Mouse (Mus musculus) heart, postnatal 10 days (tissue): Measurements from ENCODE around the gene Aqp8. TPM values are rescaled to one million over a fixed set of nuclear protein-coding genes. Genes with fewer than 3 reads are reported as not detected.

Experiments used
- DNase-seq, 2 experiments: peaks; one replicate each; pipeline ENCODE4 v3.0.0; 2021
- intact Hi-C: fragments of 180-260 bp; cut with DNase I; formaldehyde crosslinking; loops from one replicate; pipeline ENCODE4 v1.15.1; 2025
- total RNA-seq, 2 experiments: library from RNA; stranded (reverse); gene quantifications; 2 replicates each; pipeline ENCODE4 v1.2.3; 2021

Aqp8 gene
- total RNA-seq, 2 experiments from 2014 or later = 3.9 to 5.9 TPM

DNA sequence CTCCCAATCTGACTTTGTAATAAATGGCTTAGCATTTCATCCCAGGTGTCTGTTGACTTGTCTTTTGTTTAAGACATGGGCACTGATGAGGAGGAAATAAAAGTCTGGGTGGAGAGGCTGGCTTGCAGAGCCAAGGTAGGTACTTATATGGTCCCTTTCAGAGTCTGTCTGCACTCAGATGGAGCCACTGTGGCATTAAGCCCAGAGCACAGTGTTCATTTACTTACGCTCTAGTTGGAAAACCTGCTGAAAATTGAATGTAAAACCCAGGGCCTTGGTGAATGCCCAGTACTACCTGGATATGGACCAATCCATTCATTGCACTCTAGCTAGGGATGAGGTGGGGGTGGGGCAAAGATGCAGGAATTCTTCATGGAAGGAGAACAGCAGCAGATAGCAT lies 5.9 kb downstream of the Aqp8 start:
- DNase-seq = no peak
- intact Hi-C loops = loop anchor here (2.0 to 10.0 kb wide), 2 partner anchors 183 to 523 kb away; no protein-coding TSS in a partner anchor

DNA sequence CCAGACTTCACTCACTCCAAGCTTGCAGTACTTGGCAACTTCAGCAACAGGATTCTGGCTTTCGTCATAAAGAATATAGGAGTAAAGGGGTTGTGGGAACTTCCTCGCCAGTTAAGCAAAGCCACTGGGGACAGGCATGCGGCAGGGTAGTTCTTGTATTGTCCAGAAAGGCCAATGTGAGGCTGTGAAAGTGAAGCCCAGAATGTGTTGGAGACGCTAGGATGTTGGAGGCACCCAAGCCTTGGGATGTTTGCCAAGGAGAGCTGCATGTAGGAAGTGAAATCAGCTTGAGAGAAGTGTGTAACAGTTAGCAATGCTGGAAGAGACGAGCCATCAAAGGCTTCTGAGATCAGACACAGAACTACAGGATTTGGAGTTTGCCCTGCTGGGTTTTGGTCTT lies 25.6 kb downstream of the Aqp8 start:
- peak in 1 of 2 experiments; percentile 13 for DNase-seq
- intact Hi-C loops = no loop called here

DNA sequence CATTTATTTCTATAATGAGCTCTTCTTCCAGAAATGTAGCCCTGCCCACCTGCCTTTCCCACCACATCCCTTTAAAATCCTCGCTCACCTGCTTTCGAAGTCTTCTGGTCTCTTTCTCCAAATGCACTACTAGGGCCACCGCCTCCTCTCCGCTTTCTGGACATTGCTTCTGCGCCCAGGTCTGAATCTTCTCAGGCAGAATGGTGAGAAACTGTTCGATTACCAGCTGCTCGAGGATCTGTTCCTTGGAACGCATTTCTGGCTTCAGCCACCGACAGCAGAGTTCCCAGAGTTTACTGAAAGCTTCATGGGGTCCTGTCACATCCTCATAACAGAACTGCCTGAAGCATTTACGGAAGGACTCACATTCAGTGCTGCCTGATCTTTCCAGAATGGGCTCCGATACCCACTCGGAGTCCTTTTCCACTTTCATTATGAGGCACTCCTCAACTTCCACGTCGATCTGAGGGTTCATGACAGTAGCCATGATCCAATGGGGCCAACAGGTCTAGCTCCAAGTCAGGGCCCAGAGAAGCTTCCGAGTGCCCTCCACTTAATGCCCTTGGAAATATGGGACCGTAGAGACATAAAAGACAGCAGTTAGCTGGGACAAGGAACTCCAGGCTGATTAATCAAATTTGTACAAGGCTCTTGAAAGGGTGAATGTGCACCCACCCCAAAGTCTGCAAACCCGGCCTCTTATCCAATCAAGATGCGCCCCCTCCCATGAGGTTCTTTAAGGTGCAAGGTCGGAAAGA lies 37.6 kb downstream of the Aqp8 start:
- no peak for DNase-seq
- intact Hi-C loops = no loop called here

DNA sequence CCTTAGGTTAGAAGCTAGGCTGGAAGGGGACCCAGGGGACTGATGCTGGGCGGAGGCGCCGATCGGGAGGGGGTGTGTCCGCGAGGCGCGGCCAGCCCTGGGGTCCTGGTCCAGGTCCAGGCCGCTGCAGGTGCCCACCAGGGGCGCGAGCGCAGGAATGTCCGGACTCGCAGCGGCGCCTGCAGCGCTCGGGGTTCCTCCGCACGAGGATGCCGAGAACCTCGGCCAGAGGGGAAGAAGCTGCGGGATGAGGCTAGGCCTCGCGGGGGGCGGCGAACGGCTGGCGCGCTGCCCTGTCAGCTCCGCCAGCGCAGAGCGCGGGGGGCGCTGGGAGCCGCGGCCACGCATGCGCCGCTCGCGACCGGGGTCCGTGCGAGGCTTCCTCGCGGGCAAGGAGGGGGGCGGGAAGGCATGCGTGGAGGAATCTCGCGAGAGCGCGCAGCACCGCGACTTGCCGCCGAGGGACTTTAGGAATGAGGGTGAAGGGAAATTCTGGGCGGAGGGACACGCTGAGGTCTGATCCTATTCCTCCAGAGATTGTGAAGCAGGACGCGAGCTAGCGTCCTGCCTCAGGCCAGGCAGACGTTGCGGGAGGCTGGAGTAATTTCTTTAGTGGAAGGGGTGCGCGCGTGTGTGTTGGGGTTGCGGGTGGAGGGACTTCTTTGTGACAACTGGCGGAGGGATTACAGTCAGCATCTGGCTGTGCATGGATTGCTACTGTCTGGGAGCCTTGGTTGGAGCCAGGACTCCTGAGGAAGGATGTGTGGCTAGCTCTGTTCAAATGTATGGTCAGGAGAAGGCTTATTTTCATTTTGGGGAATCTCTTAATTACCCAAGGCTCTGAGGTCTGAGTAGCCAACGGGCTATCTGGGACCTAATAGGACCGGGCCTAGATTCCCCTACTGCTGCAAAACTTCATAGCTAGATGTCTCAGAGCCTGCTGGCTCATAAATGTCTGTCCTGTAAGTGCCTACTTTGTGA lies 38.4 kb downstream of the Aqp8 start, which contains the start of gene Zkscan2:
TSS of gene Zkscan2 (minus strand) at position 211 of the 981 bp plus-strand sequence.
- intact Hi-C loops = no loop called here
- DNase-seq = peak; percentile 61 to 70

DNA sequence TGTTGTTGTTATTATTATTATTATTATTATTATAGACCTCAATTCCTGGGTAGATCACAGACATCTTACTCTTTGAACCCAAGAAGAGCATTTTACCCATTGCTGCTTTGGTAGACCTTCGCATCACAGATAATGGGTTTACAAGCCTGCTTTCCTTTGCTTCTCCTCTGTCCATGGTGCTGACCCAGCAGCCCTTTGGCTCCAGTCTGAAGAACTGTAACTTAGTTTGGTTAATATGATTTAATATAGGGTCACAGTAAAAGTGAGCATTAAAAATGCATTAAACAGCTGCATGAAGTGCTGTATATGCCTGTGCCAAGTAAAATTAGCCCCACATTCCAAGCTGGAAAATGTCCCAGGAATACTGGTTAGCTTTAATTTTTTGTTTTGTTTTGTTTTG lies 41.3 kb downstream of the Aqp8 start:
- DNase-seq = peak; percentile 53 to 72
- intact Hi-C loops = no loop called here

DNA sequence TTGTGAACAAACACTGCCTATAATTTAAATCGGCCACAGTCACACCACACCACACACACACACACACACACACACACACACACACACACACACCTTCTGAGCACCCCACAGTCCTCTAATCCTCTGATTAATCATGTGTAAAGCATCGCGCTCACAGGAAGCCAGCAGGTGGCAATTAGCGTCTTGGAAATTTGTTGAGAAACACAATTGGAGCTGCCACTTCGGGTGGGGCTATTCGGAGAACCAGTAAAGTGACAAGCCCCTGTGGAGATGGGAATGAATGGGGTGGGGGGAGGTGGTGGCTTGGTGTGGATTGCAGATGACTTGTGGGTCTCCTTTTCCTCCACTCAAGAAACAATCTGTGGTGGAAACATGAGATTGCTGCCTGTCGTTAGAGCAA lies 45.9 kb downstream of the Aqp8 start:
- no peak for DNase-seq
- intact Hi-C loops = no loop called here

Other genes with a start within 250 kb of the Aqp8 start
- not detected for gene Slc5a11, start 247.5 kb upstream of the Aqp8 start, total RNA-seq
- gene Lcmt1, start 92.5 kb upstream of the Aqp8 start, total RNA-seq = 10 to 100 TPM; 27.6 to 29.5 TPM
- gene Arhgap17, start 92.4 kb upstream of the Aqp8 start, total RNA-seq = 10 to 100 TPM; 22.4 to 24.2 TPM
- under 1 TPM; 0.36 to 0.50 TPM for gene Zkscan2, start 38.2 kb downstream of the Aqp8 start, total RNA-seq